Mouse (Mus musculus): ENCODE results near the gene Foxi1.

The Foxi1 gene

GRCm38 (mm10) chr11:34158916-34159315 is 49.0 kb downstream of the Foxi1 start:
- no peak for DNase-seq (ENCODE audit: inconsistent ontology term)

GRCm38 (mm10) chr11:34155235-34155634 is 52.7 kb downstream of the Foxi1 start:
- DNase-seq (ENCODE audit: inconsistent ontology term), result no peak
